Mouse (Mus musculus) embryonic fibroblast, embryonic 13.5 days (primary cell): ENCODE results near the gene Prkcq.

Experiments used
- CTCF ChIP-seq: IDR thresholded peaks from 2 replicates; pipeline ENCODE4 v1.5.1; 2011; ENCODE audit warnings: mild to moderate bottlenecking, control low read depth, low read length, moderate library complexity, borderline replicate concordance; ENCODE audit not compliant: insufficient read depth
- POLR2A ChIP-seq: IDR thresholded peaks from 2 replicates; pipeline ENCODE4 v1.6.1; 2011; ENCODE audit warnings: low read depth, mild to moderate bottlenecking, control low read depth, low read length, moderate library complexity

DNA sequence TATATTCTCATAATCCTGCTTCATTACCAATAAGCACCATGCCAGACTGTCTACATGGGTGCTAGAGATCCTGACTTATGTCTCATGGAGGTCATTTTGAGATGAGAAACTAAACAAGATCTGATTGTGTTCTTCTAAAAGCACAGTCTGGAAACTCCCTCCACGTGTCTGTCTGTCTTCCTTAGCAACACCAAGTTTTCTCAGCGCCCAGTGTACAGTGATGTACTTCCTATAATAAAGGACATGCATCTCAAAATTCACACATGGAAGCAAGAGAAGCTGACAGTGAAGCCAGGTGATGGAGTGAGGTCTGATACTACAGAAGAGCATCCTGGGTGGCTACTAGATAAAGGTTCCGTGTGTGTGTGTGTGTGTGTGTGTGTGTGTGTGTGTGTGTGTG lies 11.2 kb upstream of the Prkcq start:
- TF ChIP-seq CTCF = no peak
- TF ChIP-seq POLR2A = no peak
